Mouse (Mus musculus) hindbrain, embryonic 10.5 days (tissue): ENCODE measurements around the gene Cd93. TPM values are rescaled to one million over a fixed set of nuclear protein-coding genes. Genes with fewer than 3 reads are reported as not detected.

Experiments
- DNase-seq: peaks from one replicate; pipeline ENCODE4 v3.0.0-alpha.2; 2017; ENCODE audit warnings: low spot score
- H3K27ac ChIP-seq: fragments of 300-500 bp; sonication (generic); 2 replicates; pipeline ENCODE4 v1.5.1; 2016; ENCODE audit warnings: mild to moderate bottlenecking, moderate library complexity
- H3K27me3 ChIP-seq: fragments of 300-500 bp; sonication (generic); 2 replicates; pipeline ENCODE4 v1.6.1; 2016; ENCODE audit warnings: mild to moderate bottlenecking; ENCODE audit not compliant: poor library complexity, insufficient read depth, severe bottlenecking
- H3K36me3 ChIP-seq: fragments of 300-500 bp; sonication (generic); 2 replicates; pipeline ENCODE4 v1.6.1; 2016; ENCODE audit warnings: mild to moderate bottlenecking, moderate library complexity
- H3K4me1 ChIP-seq: fragments of 300-500 bp; sonication (generic); replicated peaks from 2 replicates; pipeline ENCODE4 v1.6.1; 2016; ENCODE audit warnings: mild to moderate bottlenecking
- H3K4me3 ChIP-seq: fragments of 300-500 bp; sonication (generic); 2 replicates; pipeline ENCODE4 v1.5.1; 2016; ENCODE audit warnings: mild to moderate bottlenecking, moderate library complexity
- H3K9me3 ChIP-seq: fragments of 300-500 bp; sonication (generic); 2 replicates; pipeline ENCODE4 v1.6.1; 2016; ENCODE audit warnings: mild to moderate bottlenecking, moderate library complexity
- WGBS: fragments of 180-500 bp; shearing (Covaris S2); methylation state at CpG from one replicate; pipeline ENCODE4 v1.1.7; 2016; 5-methylcytosine and 5-hydroxymethylcytosine counted together
- polyA plus RNA-seq: library from polyadenylated mRNA; unstranded; fragments of >200 nt; fragmentation: Nextera tagmentation; extraction: Ambion mirVana; gene quantifications from 2 replicates; pipeline ENCODE4 v1.2.1, GENCODE M21; 2016

Gene Cd93
- polyA plus RNA-seq, 1 experiment from 2014 or later = 6.3 TPM

- DNase-seq = no peak
Measured at GRCm38 (mm10) chr2:148393846-148394245, 49.5 kb downstream of the Cd93 start.

GRCm38 (mm10) chr2:148393149-148393548 lies 50.2 kb downstream of the Cd93 start:
- Histone ChIP-seq H3K36me3 (no peaks in the 10 kb centered on the region), H3K4me1 (peaks cover 13% of the 10 kb centered on the region)
- WGBS = 71% methylated on average over 1 of the region's 1 CpGs

More at GRCm38 (mm10) chr2:148393846-148394245, 49.5 kb downstream of the Cd93 start:
- H3K36me3 ChIP-seq = no peaks in the 10 kb centered on the region
- no peaks in the 10 kb centered on the region for H3K9me3 ChIP-seq
- H3K27ac ChIP-seq = no peak overlapping the region
- H3K4me3 ChIP-seq = no peak overlapping the region
- H3K27me3 ChIP-seq = peaks cover 54% of the 10 kb centered on the region
- peaks cover 13% of the 10 kb centered on the region for H3K4me1 ChIP-seq

DNA sequence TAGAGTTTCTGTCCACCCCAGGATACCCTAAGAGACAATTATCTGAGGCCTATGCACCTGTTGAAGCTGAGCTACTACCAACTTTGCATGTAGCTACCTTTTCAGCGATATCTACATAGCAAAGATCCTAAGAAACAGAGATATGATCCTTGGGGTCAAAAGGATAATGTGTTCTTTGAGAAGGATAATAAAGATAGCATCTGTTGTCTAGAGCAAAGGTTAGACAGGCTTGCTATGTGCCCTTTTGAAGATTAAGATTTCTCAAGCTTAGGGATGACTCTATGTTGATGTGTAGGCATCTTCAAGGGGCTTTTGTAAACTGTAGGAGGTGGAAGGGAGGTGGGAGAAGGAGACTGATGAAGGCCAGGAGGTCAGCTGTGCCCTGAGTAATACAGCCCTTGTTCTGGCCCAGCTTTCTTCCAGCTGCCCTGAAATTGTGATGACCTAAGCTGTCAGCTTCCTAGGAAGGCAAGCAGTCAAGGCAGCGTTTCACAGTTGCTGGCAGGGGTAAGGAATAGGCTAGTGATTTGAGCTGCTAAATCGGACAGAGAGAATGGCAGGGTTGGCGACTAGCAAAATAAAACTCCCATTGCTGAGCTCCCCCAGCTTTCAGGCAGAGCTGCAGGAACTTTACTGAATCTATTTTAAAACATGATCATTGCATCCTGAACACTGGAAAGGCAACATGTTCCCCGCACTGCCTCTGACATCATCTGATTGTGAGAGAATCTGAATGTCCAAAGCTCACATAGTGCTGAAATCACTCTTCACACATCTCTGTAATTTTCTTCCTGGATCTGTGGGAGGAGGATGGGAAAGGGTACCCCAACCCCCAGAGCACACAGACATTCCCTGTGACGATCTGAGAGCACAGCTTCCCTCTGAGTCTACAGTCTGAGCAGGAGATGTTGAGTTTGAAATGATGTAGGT lies 55.4 kb downstream of the Cd93 start:
- DNase-seq = no peak
- H3K27me3 ChIP-seq = no peaks in the 10 kb centered on the region
- WGBS = 75% methylated on average over 6 of the region's 6 CpGs
- no peak overlapping the region for H3K4me3 ChIP-seq
- H3K4me1 ChIP-seq = 0 out of 2 replicates have a peak, but pooled peaks cover 3% of the 10 kb centered on the region
- H3K27ac ChIP-seq = no peak overlapping the region
- no peaks in the 10 kb centered on the region for H3K36me3 ChIP-seq
- no peaks in the 10 kb centered on the region for H3K9me3 ChIP-seq

More at GRCm38 (mm10) chr2:148393149-148393548, 50.2 kb downstream of the Cd93 start:
- no peak for DNase-seq
- Histone ChIP-seq H3K27ac (no peak overlapping the region), H3K4me3 (no peak overlapping the region), H3K27me3 (peaks cover 49% of the 10 kb centered on the region), H3K9me3 (no peaks in the 10 kb centered on the region)

GRCm38 (mm10) chr2:148386927-148387326 lies 56.4 kb downstream of the Cd93 start:
- H3K4me3 ChIP-seq = no peak overlapping the region
- no peaks in the 10 kb centered on the region for H3K9me3 ChIP-seq
- DNase-seq = no peak
- H3K27ac ChIP-seq = no peak overlapping the region
- H3K4me1 ChIP-seq = 0 out of 2 replicates have a peak, but pooled peaks cover 3% of the 10 kb centered on the region
- WGBS = 88% methylated on average over 2 of the region's 2 CpGs
- no peaks in the 10 kb centered on the region for H3K36me3 ChIP-seq
- H3K27me3 ChIP-seq = no peaks in the 10 kb centered on the region

Other genes starting within 250 kb of the Cd93 start
- gene Sstr4, start 48.2 kb downstream of the Cd93 start, polyA plus RNA-seq = 0.45 and 0.63 TPM in 2 replicates
- 6.8 and 7.8 TPM in 2 replicates for gene Thbd, start 35.4 kb downstream of the Cd93 start, polyA plus RNA-seq
- 120 and 141 TPM in 2 replicates for gene Nxt1, start 229.0 kb upstream of the Cd93 start, polyA plus RNA-seq
- 18.2 and 27.4 TPM in 2 replicates for gene Gzf1, start 237.5 kb upstream of the Cd93 start, polyA plus RNA-seq